Mouse (Mus musculus): ENCODE measurements around the gene Gata5. TPM values are rescaled to one million over a fixed set of nuclear protein-coding genes. Genes with fewer than 3 reads are reported as not detected.
A peak's percentile ranks its signal among the peaks of the same experiment; 100 is the strongest.

Gene Gata5
- polyA plus RNA-seq, 1 experiment from 2014 or later: 0.83 TPM

- WGBS: 57% methylated on average over 4 of the region's 4 CpGs
- DNase-seq (ENCODE audit: low spot score): no peak
- peaks cover 4% of the 10 kb centered on the region; the same call in 1 of the 2 replicates for H3K4me1 ChIP-seq
Observed at GRCm38 (mm10) chr2:180304554-180304953, 29.9 kb downstream of the Gata5 start.

GRCm38 (mm10) chr2:180303468-180303867 lies 31.0 kb downstream of the Gata5 start:
- no peak overlapping the region for H3K27ac ChIP-seq
- H3K4me1 ChIP-seq: peaks cover 4% of the 10 kb centered on the region; the same call in 1 of the 2 replicates
- H3K4me3 ChIP-seq: no peak overlapping the region
- no peaks in the 10 kb centered on the region for H3K27me3 ChIP-seq (ENCODE audit: low read depth, poor library complexity, severe bottlenecking)
- H3K9me3 ChIP-seq (replicated peaks): 0 out of 2 replicates have a peak, but pooled peaks cover 2% of the 10 kb centered on the region
- H3K36me3 ChIP-seq: no peaks in the 10 kb centered on the region
- no peak for DNase-seq (ENCODE audit: low spot score)
- WGBS: 58% methylated on average over 12 of the region's 12 CpGs

More at GRCm38 (mm10) chr2:180304554-180304953, 29.9 kb downstream of the Gata5 start:
- Histone ChIP-seq H3K36me3 (no peaks in the 10 kb centered on the region), H3K27ac (no peak overlapping the region), H3K9me3 (replicated peaks) (0 out of 2 replicates have a peak, but pooled peaks cover 2% of the 10 kb centered on the region), H3K27me3 (ENCODE audit: low read depth, poor library complexity, severe bottlenecking) (no peaks in the 10 kb centered on the region), H3K4me3 (no peak overlapping the region)

GRCm38 (mm10) chr2:180302201-180302600 lies 32.3 kb downstream of the Gata5 start:
- Histone ChIP-seq H3K4me3 (no peak overlapping the region), H3K27me3 (ENCODE audit: low read depth, poor library complexity, severe bottlenecking) (no peaks in the 10 kb centered on the region), H3K27ac (no peak overlapping the region), H3K36me3 (no peaks in the 10 kb centered on the region), H3K9me3 (replicated peaks) (0 out of 2 replicates have a peak, but pooled peaks cover 2% of the 10 kb centered on the region), H3K4me1 (peaks cover 4% of the 10 kb centered on the region; the same call in 1 of the 2 replicates)
- no peak for DNase-seq (ENCODE audit: low spot score)
- WGBS: 78% methylated on average over 4 of the region's 4 CpGs

- no peak for DNase-seq (ENCODE audit: low spot score)
- Histone ChIP-seq H3K27me3 (ENCODE audit: low read depth, poor library complexity, severe bottlenecking) (no peaks in the 10 kb centered on the region), H3K4me1 (peaks cover 3% of the 10 kb centered on the region; the same call in 1 of the 2 replicates), H3K27ac (no peak overlapping the region), H3K36me3 (no peaks in the 10 kb centered on the region), H3K9me3 (replicated peaks) (0 out of 2 replicates have a peak, but pooled peaks cover 2% of the 10 kb centered on the region), H3K4me3 (no peak overlapping the region)
- WGBS: 31% methylated on average over 5 of the region's 5 CpGs
Observed at GRCm38 (mm10) chr2:180300771-180301170, 33.7 kb downstream of the Gata5 start.

- H3K4me1 ChIP-seq: no peaks in the 10 kb centered on the region
- H3K27ac ChIP-seq: no peak overlapping the region
- H3K36me3 ChIP-seq: no peaks in the 10 kb centered on the region
- no peaks in the 10 kb centered on the region for H3K27me3 ChIP-seq (ENCODE audit: low read depth, poor library complexity, severe bottlenecking)
- H3K9me3 ChIP-seq (replicated peaks): 0 out of 2 replicates have a peak, but pooled peaks cover 2% of the 10 kb centered on the region
- no peak overlapping the region for H3K4me3 ChIP-seq
- 69% methylated on average over 2 of the region's 2 CpGs for WGBS
- DNase-seq (ENCODE audit: low spot score): no peak
Observed at GRCm38 (mm10) chr2:180300252-180300651, 34.2 kb downstream of the Gata5 start.

- H3K4me3 ChIP-seq: no peak overlapping the region
- H3K4me1 ChIP-seq: peaks cover 15% of the 10 kb centered on the region
- 0 out of 2 replicates have a peak, but pooled peaks cover 3% of the 10 kb centered on the region for H3K27me3 ChIP-seq (ENCODE audit: low read depth, poor library complexity, severe bottlenecking)
- H3K9me3 ChIP-seq (replicated peaks): no peaks in the 10 kb centered on the region
- no peaks in the 10 kb centered on the region for H3K36me3 ChIP-seq
- 77% methylated on average over 8 of the region's 8 CpGs for WGBS
- DNase-seq (ENCODE audit: low spot score): no peak
- H3K27ac ChIP-seq: no peak overlapping the region
Observed at GRCm38 (mm10) chr2:180292906-180293305, 41.6 kb downstream of the Gata5 start.

- H3K4me3 ChIP-seq: no peak overlapping the region
- H3K4me1 ChIP-seq: peaks cover 15% of the 10 kb centered on the region
- 59% methylated on average over 4 of the region's 4 CpGs for WGBS
- H3K27me3 ChIP-seq (ENCODE audit: low read depth, poor library complexity, severe bottlenecking): 0 out of 2 replicates have a peak, but pooled peaks cover 3% of the 10 kb centered on the region
- no peak for DNase-seq (ENCODE audit: low spot score)
- no peak overlapping the region for H3K27ac ChIP-seq
- H3K9me3 ChIP-seq (replicated peaks): no peaks in the 10 kb centered on the region
- no peaks in the 10 kb centered on the region for H3K36me3 ChIP-seq
Observed at GRCm38 (mm10) chr2:180292026-180292425, 42.5 kb downstream of the Gata5 start.

GRCm38 (mm10) chr2:180291566-180291965 lies 42.9 kb downstream of the Gata5 start:
- peaks cover 15% of the 10 kb centered on the region for H3K4me1 ChIP-seq
- 77% methylated on average over 5 of the region's 5 CpGs for WGBS
- H3K27me3 ChIP-seq (ENCODE audit: low read depth, poor library complexity, severe bottlenecking): 0 out of 2 replicates have a peak, but pooled peaks cover 3% of the 10 kb centered on the region
- no peak for DNase-seq (ENCODE audit: low spot score)
- H3K27ac ChIP-seq: no peak overlapping the region
- no peak overlapping the region for H3K4me3 ChIP-seq
- H3K9me3 ChIP-seq (replicated peaks): no peaks in the 10 kb centered on the region
- no peaks in the 10 kb centered on the region for H3K36me3 ChIP-seq

- no peaks in the 10 kb centered on the region for H3K9me3 ChIP-seq (replicated peaks)
- H3K36me3 ChIP-seq: no peaks in the 10 kb centered on the region
- 0 out of 2 replicates have a peak, but pooled peaks cover 3% of the 10 kb centered on the region for H3K27me3 ChIP-seq (ENCODE audit: low read depth, poor library complexity, severe bottlenecking)
- DNase-seq (ENCODE audit: low spot score): no peak
- peaks cover 15% of the 10 kb centered on the region for H3K4me1 ChIP-seq
- H3K27ac ChIP-seq: no peak overlapping the region
- 61% methylated on average over 6 of the region's 6 CpGs for WGBS
- no peak overlapping the region for H3K4me3 ChIP-seq
Observed at GRCm38 (mm10) chr2:180290503-180290902, 44.0 kb downstream of the Gata5 start.

DNA sequence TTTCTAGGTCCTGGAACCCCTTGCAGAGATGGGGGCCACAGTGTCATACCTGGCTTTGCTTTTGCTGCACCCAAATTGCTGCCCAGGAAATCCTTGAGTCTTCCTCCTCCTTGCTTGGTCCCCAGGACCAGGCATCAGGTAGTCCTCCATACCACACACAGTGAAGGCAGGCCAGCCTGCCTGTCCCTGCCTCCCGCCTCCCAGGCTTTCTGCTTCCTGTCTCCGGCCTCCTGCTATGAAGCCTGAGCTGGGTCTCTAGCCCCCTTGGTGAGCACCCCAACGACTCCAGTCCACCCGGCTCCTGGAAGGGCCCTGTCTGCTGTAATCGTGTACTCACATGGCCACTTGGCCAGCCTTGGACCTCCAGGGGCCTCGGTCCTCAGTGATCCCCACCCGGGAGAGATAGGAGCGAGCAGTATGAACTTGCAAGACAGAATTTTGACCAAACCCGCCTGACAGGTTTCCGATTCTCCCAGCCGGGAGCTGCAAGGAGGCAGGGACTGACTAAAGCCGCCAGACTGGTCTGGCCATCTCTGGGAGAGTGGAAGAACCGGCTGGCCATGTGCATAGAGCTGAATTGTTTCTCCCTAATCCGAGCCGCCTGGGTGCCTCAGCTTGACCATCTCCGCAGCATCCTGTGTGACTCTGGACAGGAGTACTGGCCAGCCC lies 44.9 kb downstream of the Gata5 start, which contains the start of gene Rbbp8nl:
TSS of gene Rbbp8nl (minus strand) at position 440 of the 669 bp plus-strand sequence.
- Histone ChIP-seq H3K9me3 (replicated peaks) (no peaks in the 10 kb centered on the region), H3K36me3 (no peaks in the 10 kb centered on the region), H3K4me1 (peaks cover 15% of the 10 kb centered on the region), H3K4me3 (0 out of 2 replicates have a peak within 1 kb of the TSS, but pooled peaks have one; percentile 2), H3K27me3 (ENCODE audit: low read depth, poor library complexity, severe bottlenecking) (0 out of 2 replicates have a peak, but pooled peaks cover 3% of the 10 kb centered on the region), H3K27ac (peak within 1 kb of the TSS; percentile 71)
- DNase-seq (ENCODE audit: low spot score): peak; percentile 66
- 44% methylated on average over 16 of the region's 16 CpGs for WGBS

- Histone ChIP-seq H3K27me3 (ENCODE audit: low read depth, poor library complexity, severe bottlenecking) (0 out of 2 replicates have a peak, but pooled peaks cover 3% of the 10 kb centered on the region), H3K27ac (peak overlapping the region; percentile 71), H3K4me3 (0 out of 2 replicates have a peak overlapping the region, but pooled peaks have one; percentile 2), H3K4me1 (peaks cover 15% of the 10 kb centered on the region), H3K9me3 (replicated peaks) (no peaks in the 10 kb centered on the region), H3K36me3 (no peaks in the 10 kb centered on the region)
- DNase-seq (ENCODE audit: low spot score): no peak
- 36% methylated on average over 11 of the region's 11 CpGs for WGBS
Observed at GRCm38 (mm10) chr2:180288966-180289365, 45.5 kb downstream of the Gata5 start.

GRCm38 (mm10) chr2:180279321-180279720 lies 55.2 kb downstream of the Gata5 start:
- WGBS: 90% methylated on average over 8 of the region's 8 CpGs
- H3K27me3 ChIP-seq (ENCODE audit: low read depth, poor library complexity, severe bottlenecking): peaks cover 7% of the 10 kb centered on the region
- H3K36me3 ChIP-seq: no peaks in the 10 kb centered on the region
- H3K4me1 ChIP-seq: peaks cover 21% of the 10 kb centered on the region
- H3K9me3 ChIP-seq (replicated peaks): no peaks in the 10 kb centered on the region
- no peak overlapping the region; the same call in 1 of the 2 replicates for H3K27ac ChIP-seq
- DNase-seq (ENCODE audit: low spot score): no peak
- H3K4me3 ChIP-seq: no peak overlapping the region

DNA sequence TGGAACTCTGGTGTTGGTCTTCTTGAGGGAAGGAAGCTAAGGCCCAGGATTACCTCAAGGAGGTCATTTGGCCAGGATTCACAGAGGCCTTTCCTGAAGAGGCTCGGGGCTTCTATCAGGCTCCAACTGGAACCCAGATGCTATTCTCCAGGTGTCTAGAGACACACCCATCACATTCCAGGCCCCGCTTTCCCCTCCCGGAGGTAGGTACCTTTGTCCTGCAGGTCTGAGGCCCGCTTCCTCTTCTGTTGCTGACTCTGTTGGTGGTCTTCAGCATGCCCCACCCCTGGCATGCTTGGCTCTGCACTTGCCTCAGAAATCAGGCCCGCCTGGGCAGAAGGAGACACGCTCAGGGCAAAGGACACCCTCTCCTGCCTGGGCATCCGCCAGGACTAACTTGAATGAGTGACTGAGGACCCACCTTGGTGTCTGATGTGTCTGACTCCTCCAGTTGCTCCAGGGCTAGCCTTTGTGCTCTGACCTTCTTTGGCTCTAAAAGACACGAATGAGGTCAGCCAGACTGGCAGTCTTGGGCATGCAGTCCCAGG lies 56.7 kb downstream of the Gata5 start:
- no peaks in the 10 kb centered on the region for H3K36me3 ChIP-seq
- WGBS: 74% methylated on average over 8 of the region's 8 CpGs
- no peak for DNase-seq (ENCODE audit: low spot score)

More for the DNA sequence above, 56.7 kb downstream of the Gata5 start:
- peaks cover 13% of the 10 kb centered on the region for H3K27me3 ChIP-seq (ENCODE audit: low read depth, poor library complexity, severe bottlenecking)
- 0 out of 2 replicates have a peak overlapping the region, but pooled peaks have one; percentile 1 for H3K27ac ChIP-seq
- H3K4me3 ChIP-seq: no peak overlapping the region
- H3K4me1 ChIP-seq: peaks cover 28% of the 10 kb centered on the region
- H3K9me3 ChIP-seq (replicated peaks): no peaks in the 10 kb centered on the region
